Comparison of ENCODE assay signal across 9 mouse cellular contexts in genomic region chr3:65844851-65845552, GRCm38 (mm10).
DNase-seq lines count a peak whose midpoint lies in the region; ATAC-seq lines count a peak whose summit lies in the region.
"Had no signal": no experiment of that assay in that cellular context is flagged by ENCODE, and none has a peak within 500 bp of the region (broad histone marks: within the 10 kb centered on the region; RNA-seq: fewer than 3 reads in every experiment).

No protein-coding gene starts in this region.

- no peak overlapping the region for H3K4me2 ChIP-seq in heart, embryonic 12.5 days
- H3K4me2 ChIP-seq: limb, embryonic 13.5 days had no signal

- no peak for DNase-seq in heart, adult 8-10 months (ENCODE audit: low spot score)
- peak; percentile 29 for DNase-seq in urinary bladder, postnatal 25 days (ENCODE audit: low spot score)
- no peak for DNase-seq in urinary bladder, postnatal 36 days (ENCODE audit: low spot score in 2 of 2)
- DNase-seq in lung, adult 18-20 months: peak; percentile 68 to 81
- no peak for DNase-seq in frontal cortex, postnatal 36 days (ENCODE audit: low spot score in 2 of 2)
- no peak for DNase-seq in right cerebral cortex, adult 2 months (ENCODE audit: low spot score in 2 of 2)
- no peak for DNase-seq in limb, embryonic 10.5 days (ENCODE audit: low spot score)

- H3K9ac ChIP-seq in heart, embryonic 12.5 days: no peak overlapping the region
- H3K9ac ChIP-seq: limb, embryonic 13.5 days had no signal

- WGBS in heart, embryonic 12.5 days: 33% methylated on average over 8 of the region's 8 CpGs
- WGBS in limb, embryonic 10.5 days: 88% methylated on average over 8 of the region's 8 CpGs

- H3K9me3 ChIP-seq in heart, embryonic 12.5 days (replicated peaks): no peaks in the 10 kb centered on the region
- no peaks in the 10 kb centered on the region for H3K9me3 ChIP-seq in limb, embryonic 10.5 days (replicated peaks)
- H3K9me3 ChIP-seq: limb, embryonic 13.5 days had no signal

- no peaks in the 10 kb centered on the region for H3K36me3 ChIP-seq in heart, embryonic 12.5 days
- H3K36me3 ChIP-seq in limb, embryonic 10.5 days: no peaks in the 10 kb centered on the region
- H3K36me3 ChIP-seq: limb, embryonic 13.5 days had no signal

- peak; percentile 56; the same call in 1 of the 2 replicates for ATAC-seq in heart, embryonic 12.5 days (ENCODE audit: insufficient number of reproducible peaks, low FRiP score)

- no peak overlapping the region for H3K4me3 ChIP-seq in heart, embryonic 12.5 days
- H3K4me3 ChIP-seq in limb, embryonic 10.5 days: no peak overlapping the region
- H3K4me3 ChIP-seq: limb, embryonic 13.5 days had no signal

- H3K27ac ChIP-seq in heart, embryonic 12.5 days (ENCODE audit: poor library complexity, severe bottlenecking): peak overlapping the region; percentile 56
- no peak overlapping the region for H3K27ac ChIP-seq in limb, embryonic 10.5 days
- H3K27ac ChIP-seq: limb, embryonic 13.5 days had no signal

- H3K4me1 ChIP-seq in heart, embryonic 12.5 days (replicated peaks): peaks cover 50% of the 10 kb centered on the region
- H3K4me1 ChIP-seq in limb, embryonic 10.5 days: no peaks in the 10 kb centered on the region

- no peaks in the 10 kb centered on the region for H3K27me3 ChIP-seq in heart, embryonic 12.5 days (replicated peaks)
- H3K27me3 ChIP-seq in limb, embryonic 10.5 days (ENCODE audit: low read depth, poor library complexity, severe bottlenecking): no peaks in the 10 kb centered on the region
- H3K27me3 ChIP-seq: limb, embryonic 13.5 days had no signal

Comparison
In these comparisons a context has a peak if more than half of its experiments do, and no peak if none do; other contexts are left out.
1. DNase-seq: peak in urinary bladder, postnatal 25 days (single experiment) and lung, adult 18-20 months (2 of 2); none in heart, adult 8-10 months (single experiment), urinary bladder, postnatal 36 days (0 of 2), frontal cortex, postnatal 36 days (0 of 2), right cerebral cortex, adult 2 months (0 of 2) and limb, embryonic 10.5 days (single experiment).